Mouse (Mus musculus) megakaryocyte, embryonic 14.5 days (primary cell): ENCODE measurements around the gene Idnk.

Experiments
- FLI1 ChIP-seq: IDR thresholded peaks from 2 replicates; pipeline ENCODE4 v1.6.1; 2012; ENCODE audit warnings: low read length, inconsistent platforms, mixed read lengths
- GATA1 ChIP-seq: IDR thresholded peaks from 3 replicates; pipeline ENCODE4 v1.6.1; 2012; ENCODE audit warnings: mixed read lengths, low read length, inconsistent platforms, borderline replicate concordance

DNA sequence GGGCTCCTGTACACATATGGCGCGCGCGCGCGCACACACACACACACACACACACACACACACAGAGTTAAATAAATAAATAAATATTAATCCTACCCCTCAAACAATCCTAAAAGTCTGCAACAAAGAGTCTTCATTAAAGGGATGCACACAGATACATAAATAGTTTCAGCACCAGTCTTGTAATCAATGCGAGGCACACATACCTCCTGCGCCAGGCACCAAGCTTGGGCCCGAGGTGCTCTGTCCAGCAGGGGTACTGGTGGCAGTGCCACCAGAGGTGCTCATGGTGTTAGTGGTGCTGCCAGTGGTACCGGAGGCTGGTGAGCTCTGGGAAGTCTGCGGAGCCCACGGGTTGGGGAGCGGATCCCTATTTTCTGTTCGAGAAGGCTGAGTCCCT is 34.1 kb downstream of the Idnk start:
- TF ChIP-seq GATA1 (no peak), FLI1 (no peak)
